Mouse (Mus musculus) kidney, embryonic 16.5 days (tissue): ENCODE results near the gene Slc26a10. TPM values are rescaled to one million over a fixed set of nuclear protein-coding genes. Genes with fewer than 3 reads are reported as not detected.

ENCODE experiments used
- ATAC-seq: fragments of 200-750 bp; cut with Nextera tagmentation; 2 replicates; pipeline ENCODE4 v1.8.0; 2017; ENCODE audit warnings: moderate TSS enrichment; ENCODE audit not compliant: low FRiP score, low TSS enrichment
- H3K27ac ChIP-seq: fragments of 300-500 bp; sonication (generic); 2 replicates; pipeline ENCODE4 v1.5.1; 2014; ENCODE audit warnings: low read length
- H3K27me3 ChIP-seq: fragments of 300-500 bp; sonication (generic); 2 replicates; pipeline ENCODE4 v1.6.1; 2014; ENCODE audit warnings: low read length, control low read depth, mixed read lengths; ENCODE audit not compliant: insufficient read depth
- H3K36me3 ChIP-seq: fragments of 300-500 bp; sonication (generic); 2 replicates; pipeline ENCODE4 v1.6.1; 2014; ENCODE audit warnings: low read length, control low read depth, mixed read lengths; ENCODE audit not compliant: insufficient read depth
- H3K4me1 ChIP-seq: fragments of 300-500 bp; sonication (generic); 2 replicates; pipeline ENCODE4 v1.6.1; 2014; ENCODE audit warnings: low read length, control low read depth, mixed read lengths; ENCODE audit not compliant: insufficient read depth
- H3K4me2 ChIP-seq: fragments of 300-500 bp; sonication (generic); replicated peaks from 2 replicates; pipeline ENCODE4 v1.6.1; 2014; ENCODE audit warnings: low read depth, low read length
- H3K4me3 ChIP-seq: fragments of 300-500 bp; sonication (generic); 2 replicates; pipeline ENCODE4 v1.5.1; 2014; ENCODE audit warnings: mild to moderate bottlenecking, low read length
- H3K9ac ChIP-seq: fragments of 300-500 bp; sonication (generic); replicated peaks from 2 replicates; pipeline ENCODE4 v1.6.1; 2014; ENCODE audit warnings: low read length
- H3K9me3 ChIP-seq: fragments of 300-500 bp; sonication (generic); 2 replicates; pipeline ENCODE4 v1.6.1; 2016; ENCODE audit warnings: low read length, control low read depth
- WGBS: fragments of 180-500 bp; shearing (Covaris S2); extraction: QIAGEN DNeasy Blood & Tissue Kit; methylation state at CpG from one replicate; pipeline ENCODE4 v1.1.7; 2014; 5-methylcytosine and 5-hydroxymethylcytosine counted together
- polyA plus RNA-seq: library from polyadenylated mRNA; unstranded; fragments of >200 nt; fragmentation: Nextera tagmentation; extraction: Ambion mirVana; gene quantifications from 2 replicates; pipeline ENCODE4 v1.2.1, GENCODE M21; 2015

Gene Slc26a10
- polyA plus RNA-seq, 1 experiment from 2014 or later: 4.4 TPM

DNA sequence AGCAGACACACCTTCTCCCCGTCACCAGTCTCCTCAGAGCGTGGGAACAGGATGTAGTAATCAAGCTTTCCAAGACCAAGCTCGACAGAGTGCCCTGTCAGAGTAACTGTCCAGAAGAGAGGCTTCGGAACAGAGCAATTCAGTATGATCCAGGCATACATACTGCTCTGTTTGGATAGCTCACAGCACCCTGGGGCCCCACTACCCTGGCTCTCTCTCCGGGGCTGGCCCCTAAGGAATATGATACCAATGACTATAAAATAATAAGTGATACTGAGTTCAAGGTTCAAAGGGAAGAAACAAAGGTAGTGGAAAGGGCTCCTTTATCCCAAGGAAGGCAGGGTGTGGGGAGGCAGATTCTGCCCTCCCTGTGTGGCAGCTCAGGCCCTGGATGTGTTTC, 48.0 kb downstream of the Slc26a10 start:
- no peak overlapping the region for H3K4me2 ChIP-seq
- no peaks in the 10 kb centered on the region for H3K4me1 ChIP-seq
- no peaks in the 10 kb centered on the region for H3K36me3 ChIP-seq
- H3K27me3 ChIP-seq: no peaks in the 10 kb centered on the region
- 53% methylated on average over 5 of the region's 5 CpGs for WGBS
- no peak overlapping the region for H3K9ac ChIP-seq
- H3K4me3 ChIP-seq: no peak overlapping the region
- no peak for ATAC-seq
- H3K9me3 ChIP-seq: no peaks in the 10 kb centered on the region
- no peak overlapping the region for H3K27ac ChIP-seq

DNA sequence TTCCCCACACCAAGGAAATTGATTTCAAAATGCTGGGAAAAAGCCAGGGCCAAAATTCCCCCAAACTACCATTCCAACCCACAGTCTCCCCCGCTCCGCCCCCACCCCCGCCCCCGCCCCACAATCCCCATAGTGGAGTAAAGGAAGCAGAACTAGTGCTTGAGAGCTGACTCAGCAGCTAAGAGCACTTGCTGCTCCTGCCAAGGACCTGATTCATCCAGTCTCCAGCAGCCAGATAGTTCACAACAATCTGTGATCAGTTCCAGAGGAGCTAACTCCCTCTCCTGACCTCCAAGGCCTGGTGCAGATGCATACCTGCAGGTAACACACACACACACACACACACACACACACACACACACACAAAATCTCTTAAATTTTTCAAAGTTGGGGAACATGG, 51.0 kb downstream of the Slc26a10 start:
- Histone ChIP-seq H3K27ac (no peak overlapping the region), H3K4me1 (no peaks in the 10 kb centered on the region), H3K9ac (no peak overlapping the region), H3K4me3 (no peak overlapping the region), H3K9me3 (no peaks in the 10 kb centered on the region), H3K4me2 (no peak overlapping the region), H3K27me3 (no peaks in the 10 kb centered on the region), H3K36me3 (no peaks in the 10 kb centered on the region)
- 76% methylated on average over 4 of the region's 4 CpGs for WGBS
- no peak for ATAC-seq

DNA sequence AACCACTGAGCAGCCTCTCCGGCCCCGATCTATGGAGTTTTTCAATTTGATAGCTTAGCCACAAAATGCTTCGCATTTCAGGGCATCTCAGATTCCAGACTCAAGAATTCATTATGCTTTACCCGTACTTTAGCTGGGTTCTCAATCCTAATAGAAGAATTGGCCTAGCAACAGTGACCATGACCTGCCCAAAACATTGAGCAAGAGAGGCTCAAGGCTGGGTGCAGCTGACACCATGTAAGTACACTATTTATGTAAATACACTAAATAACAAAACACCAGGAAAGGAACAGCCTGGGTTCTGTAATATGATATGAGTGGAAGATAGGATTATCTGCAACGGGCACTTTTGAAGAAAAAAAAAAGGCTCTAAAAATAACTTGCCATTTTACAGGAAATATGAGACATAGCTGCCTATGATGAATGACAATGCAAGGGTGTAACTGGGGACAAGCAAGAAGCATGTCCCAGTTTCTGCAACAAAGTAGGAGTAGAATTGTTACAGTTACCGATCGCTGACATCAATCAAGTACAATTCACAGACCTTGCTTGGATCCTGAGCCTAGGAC, 52.6 kb downstream of the Slc26a10 start:
- ATAC-seq: no peak
- Histone ChIP-seq H3K27me3 (no peaks in the 10 kb centered on the region), H3K9ac (no peak overlapping the region), H3K4me2 (no peak overlapping the region), H3K4me1 (peaks cover 6% of the 10 kb centered on the region), H3K27ac (no peak overlapping the region), H3K9me3 (no peaks in the 10 kb centered on the region), H3K36me3 (no peaks in the 10 kb centered on the region), H3K4me3 (no peak overlapping the region)
- 67% methylated on average over 7 of the region's 7 CpGs for WGBS

DNA sequence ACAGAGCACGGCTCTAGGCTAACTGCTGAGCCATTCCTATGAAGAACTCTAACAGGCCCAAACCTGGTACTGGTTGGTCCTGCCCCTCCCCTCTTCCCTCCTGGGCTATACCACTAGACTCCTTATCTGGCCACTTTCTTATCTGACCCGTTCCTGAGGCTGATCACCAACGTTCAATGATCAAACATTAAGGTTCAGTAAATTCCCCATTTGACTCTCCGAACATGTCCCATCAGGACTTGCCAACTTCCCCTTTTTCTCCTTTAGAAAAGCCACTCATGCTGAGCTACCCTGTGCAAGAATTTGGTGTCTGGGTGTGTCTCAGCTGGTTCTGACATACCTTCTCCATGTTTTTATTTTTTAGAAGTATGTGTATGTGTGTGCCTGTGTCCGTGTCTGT, 53.9 kb downstream of the Slc26a10 start:
- ATAC-seq: no peak
- Histone ChIP-seq H3K4me2 (no peak overlapping the region), H3K27ac (no peak overlapping the region), H3K36me3 (no peaks in the 10 kb centered on the region), H3K4me1 (peaks cover 7% of the 10 kb centered on the region), H3K27me3 (no peaks in the 10 kb centered on the region), H3K4me3 (no peak overlapping the region), H3K9me3 (no peaks in the 10 kb centered on the region), H3K9ac (no peak overlapping the region)
- WGBS: 78% methylated on average over 5 of the region's 5 CpGs

DNA sequence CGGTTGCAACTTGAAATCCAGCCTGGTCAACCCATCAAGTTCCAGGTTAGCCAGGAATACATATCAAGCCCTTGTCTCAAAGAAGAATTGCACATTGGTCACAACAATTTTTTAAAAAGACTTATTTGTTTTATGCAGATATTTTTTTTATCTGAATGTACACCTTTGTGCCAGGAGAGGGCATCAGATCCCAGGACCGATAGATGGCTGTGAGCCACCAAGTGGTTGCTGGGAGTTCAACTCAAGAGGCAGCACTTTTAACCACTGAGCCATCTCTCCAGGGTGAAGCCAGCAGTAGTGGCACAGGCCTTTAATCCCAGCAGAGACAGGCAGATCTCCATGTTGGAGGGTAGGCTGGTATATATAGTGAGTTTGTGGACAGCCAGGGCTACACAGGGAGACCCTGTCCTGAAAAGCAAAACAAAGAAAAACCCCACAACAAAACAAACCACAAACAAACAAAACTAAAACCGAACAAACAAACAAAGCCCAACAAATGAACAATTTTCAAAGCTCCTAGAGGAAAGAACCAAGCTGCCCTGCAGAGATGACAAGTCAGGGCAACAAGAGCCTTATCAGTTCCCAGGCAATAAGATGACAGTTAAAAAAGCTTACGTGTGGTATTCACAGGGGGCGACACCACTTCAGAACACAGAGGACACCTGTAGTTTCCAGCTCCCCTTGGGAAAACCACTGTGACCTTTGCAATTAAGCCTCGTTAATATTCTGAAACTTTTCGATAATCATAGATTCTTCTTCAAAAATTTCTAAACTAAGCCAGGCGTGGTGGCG, 55.0 kb downstream of the Slc26a10 start:
- Histone ChIP-seq H3K9me3 (no peaks in the 10 kb centered on the region), H3K4me3 (no peak overlapping the region), H3K4me2 (no peak overlapping the region), H3K4me1 (peaks cover 9% of the 10 kb centered on the region), H3K36me3 (no peaks in the 10 kb centered on the region), H3K27ac (no peak overlapping the region), H3K27me3 (no peaks in the 10 kb centered on the region), H3K9ac (no peak overlapping the region)
- 75% methylated on average over 9 of the region's 9 CpGs for WGBS
- ATAC-seq: no peak

DNA sequence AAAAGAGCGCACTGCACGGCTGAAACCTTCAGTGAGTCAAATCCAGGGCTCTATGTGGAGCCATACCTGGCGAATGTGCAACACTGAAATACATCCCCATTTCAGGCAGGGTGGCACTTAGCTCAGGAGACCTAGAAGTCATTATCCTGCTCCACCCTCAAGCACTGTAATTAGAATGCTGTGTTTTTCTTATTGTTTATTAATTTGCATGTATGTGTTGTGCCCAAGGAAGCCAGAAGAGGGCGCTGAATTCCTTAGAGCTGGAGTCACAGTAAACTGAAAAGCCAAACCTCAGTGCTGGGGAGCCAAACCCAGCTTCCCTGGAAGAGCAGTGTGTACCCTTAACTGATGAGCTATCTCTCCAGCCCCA, 57.0 kb downstream of the Slc26a10 start:
- peak overlapping the region; percentile 38 for H3K4me3 ChIP-seq
- H3K36me3 ChIP-seq: peaks cover 9% of the 10 kb centered on the region; the same call in 1 of the 2 replicates
- H3K4me1 ChIP-seq: peaks cover 16% of the 10 kb centered on the region
- peak overlapping the region; percentile 17 for H3K9ac ChIP-seq
- H3K27me3 ChIP-seq: no peaks in the 10 kb centered on the region
- peak overlapping the region; percentile 64 for H3K4me2 ChIP-seq
- H3K27ac ChIP-seq: no peak overlapping the region
- H3K9me3 ChIP-seq: no peaks in the 10 kb centered on the region
- no peak for ATAC-seq
- WGBS: 7% methylated on average over 4 of the region's 4 CpGs

DNA sequence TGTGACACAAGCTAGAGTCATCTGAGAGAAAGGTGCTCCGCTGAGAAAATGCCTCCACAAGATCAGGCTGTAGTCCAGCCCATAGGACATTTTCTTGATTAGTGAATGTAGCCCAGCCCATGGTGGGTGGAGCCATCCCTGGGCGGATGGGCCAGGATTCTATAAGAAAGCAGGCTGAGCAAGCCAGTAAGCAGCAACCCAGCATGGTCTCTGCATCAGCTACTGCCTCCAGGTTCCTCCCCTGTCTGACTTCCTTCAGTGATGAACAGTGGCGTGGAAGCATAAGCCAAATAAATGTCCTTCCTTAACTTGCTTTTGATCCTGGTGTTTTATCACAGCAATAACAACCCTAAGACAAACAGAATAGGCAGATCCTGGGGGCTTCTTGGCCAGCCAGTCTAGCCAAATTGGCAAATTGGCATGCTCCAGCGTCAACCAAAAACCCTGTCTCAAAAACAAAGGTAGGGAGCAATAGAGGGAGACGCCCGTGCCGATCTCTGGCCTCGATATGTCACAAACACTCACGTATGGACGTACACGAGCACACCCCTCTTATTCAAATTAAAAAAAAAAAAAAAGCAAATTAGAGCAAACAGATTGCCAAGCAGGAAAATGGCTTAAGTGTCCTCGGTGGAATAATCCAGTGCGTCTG, 57.5 kb downstream of the Slc26a10 start:
- Histone ChIP-seq H3K27me3 (no peaks in the 10 kb centered on the region), H3K9ac (peak overlapping the region; percentile 17), H3K4me1 (peaks cover 16% of the 10 kb centered on the region), H3K4me3 (peak overlapping the region; percentile 38), H3K9me3 (no peaks in the 10 kb centered on the region), H3K36me3 (peaks cover 13% of the 10 kb centered on the region), H3K27ac (no peak overlapping the region), H3K4me2 (peak overlapping the region; percentile 64)
- WGBS: 7% methylated on average over 13 of the region's 13 CpGs
- ATAC-seq: no peak

DNA sequence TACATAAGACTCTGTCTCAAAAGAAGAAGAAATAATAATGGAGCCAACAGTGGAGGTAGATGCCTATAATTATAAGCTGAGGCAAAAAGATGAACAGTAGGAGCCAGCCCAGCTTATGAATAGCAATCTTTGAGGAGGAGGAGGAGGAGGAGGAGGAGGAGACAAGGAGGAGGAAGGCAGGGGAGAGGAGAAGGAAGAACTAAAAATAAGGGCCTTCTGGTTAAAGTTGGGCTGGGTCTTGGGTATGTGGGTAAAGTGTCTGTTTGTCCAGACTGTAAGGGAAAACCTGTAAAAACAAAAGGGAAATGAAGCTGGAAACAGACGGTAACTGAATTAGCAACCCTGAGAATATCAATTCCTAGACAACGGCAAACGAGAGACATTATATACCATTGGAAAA, 58.4 kb downstream of the Slc26a10 start:
- H3K9me3 ChIP-seq: no peaks in the 10 kb centered on the region
- no peak for ATAC-seq

More for the DNA sequence above, 58.4 kb downstream of the Slc26a10 start:
- Histone ChIP-seq H3K36me3 (peaks cover 20% of the 10 kb centered on the region), H3K4me2 (no peak overlapping the region), H3K4me1 (peaks cover 16% of the 10 kb centered on the region), H3K4me3 (no peak overlapping the region), H3K27ac (no peak overlapping the region), H3K9ac (no peak overlapping the region), H3K27me3 (no peaks in the 10 kb centered on the region)
- WGBS: 84% methylated on average over 3 of the region's 3 CpGs
